Mouse (Mus musculus): Measurements from ENCODE around the gene Vil1.

GRCm38 (mm10) chr1:74388398-74388920 lies 20.7 kb upstream of the Vil1 start:
- TF ChIP-seq CTCF (IDR thresholded peaks at IDR 0.05; ENCODE audit: extremely low read depth, insufficient read depth, insufficient read length, insufficient replicate concordance) (no peak), POLR2A (IDR thresholded peaks at IDR 0.05; ENCODE audit: low read depth, low read length) (no peak)
